Mouse (Mus musculus): ENCODE results near the gene A830031A19Rik. TPM values are rescaled to one million over a fixed set of nuclear protein-coding genes. Genes with fewer than 3 reads are reported as not detected.

Gene A830031A19Rik
- total RNA-seq, 2 experiments from 2014 or later = 1.0 to 1.5 TPM

DNA sequence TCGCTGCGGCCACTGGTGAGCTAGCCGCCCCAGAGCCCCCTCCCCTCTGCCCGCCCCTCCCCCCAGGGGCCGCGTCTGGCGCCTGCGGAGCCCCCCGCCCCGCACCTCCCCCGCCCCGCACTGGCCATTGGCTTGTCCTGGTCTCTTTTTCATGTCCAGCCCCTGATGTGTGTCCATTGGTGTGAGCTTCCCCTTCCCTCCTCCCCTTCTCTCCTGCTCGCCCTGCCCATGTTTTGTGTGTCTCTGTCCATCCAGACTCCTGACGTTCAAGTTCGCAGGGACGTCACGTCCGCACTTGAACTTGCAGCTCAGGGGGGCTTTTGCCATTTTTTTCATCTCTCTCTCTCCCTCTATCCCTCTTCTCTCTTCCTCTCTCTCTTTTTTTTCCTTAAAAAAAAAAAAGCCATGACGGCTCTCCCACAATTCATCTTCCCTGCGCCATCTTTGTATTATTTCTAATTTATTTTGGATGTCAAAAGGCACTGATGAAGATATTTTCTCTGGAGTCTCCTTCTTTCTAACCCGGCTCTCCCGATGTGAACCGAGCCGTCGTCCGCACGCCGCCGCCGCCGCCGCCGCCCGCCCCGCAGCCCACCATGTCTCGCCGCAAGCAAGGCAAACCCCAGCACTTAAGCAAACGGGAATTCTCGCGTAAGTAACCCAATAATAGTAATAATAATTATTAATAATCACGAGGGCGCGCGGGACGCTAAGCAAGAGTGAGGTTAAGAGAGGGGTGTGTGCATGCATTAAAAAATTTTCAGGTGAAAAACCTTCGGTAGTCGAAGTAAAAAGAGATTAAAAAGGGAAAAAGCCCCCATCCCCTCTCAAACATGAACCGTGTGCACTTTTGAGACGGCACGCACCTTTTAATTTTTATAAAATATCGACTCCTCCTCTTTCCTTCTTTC, 3.2 kb upstream of the A830031A19Rik start, which contains the start of gene Bcl11a:
Bcl11a (plus strand) TSS at position 262 of the 911 bp plus-strand sequence.
- DNase-seq (ENCODE audit: low spot score in 2 of 2) = peak in 1 of 2 experiments; percentile 55

- peak in 1 of 2 experiments; percentile 47 for DNase-seq (ENCODE audit: low spot score in 2 of 2)
Observed at GRCm38 (mm10) chr11:24076821-24077730, 2.2 kb upstream of the A830031A19Rik start.

DNA sequence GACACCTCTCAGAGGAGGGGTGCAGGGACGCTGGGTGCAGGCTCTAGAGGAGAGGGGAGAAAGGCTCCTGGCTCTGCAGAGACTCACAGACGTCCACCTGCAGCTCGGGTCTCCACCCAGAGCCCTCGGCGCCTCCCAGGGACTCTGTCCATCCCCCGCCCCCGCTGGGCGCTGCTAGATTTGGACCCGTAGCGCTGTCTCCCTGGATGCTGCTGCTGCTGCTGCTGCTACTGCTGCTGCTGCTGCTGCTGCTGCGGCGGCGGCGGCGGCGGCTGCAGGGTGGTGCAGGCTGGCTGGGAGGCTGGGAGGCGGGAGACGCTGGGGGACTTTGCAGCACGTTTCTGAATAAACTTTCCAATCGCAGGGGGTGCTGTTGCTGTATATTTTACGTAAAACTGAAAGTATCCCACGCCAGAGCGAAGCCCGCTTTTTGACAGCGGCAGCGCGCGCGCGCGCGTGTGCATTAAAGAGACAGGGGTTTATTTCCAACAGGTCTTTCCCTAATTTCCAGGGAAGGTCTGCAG, 1.3 kb upstream of the A830031A19Rik start:
- peak; percentile 81 to 89 for DNase-seq (ENCODE audit: low spot score in 2 of 2)

DNA sequence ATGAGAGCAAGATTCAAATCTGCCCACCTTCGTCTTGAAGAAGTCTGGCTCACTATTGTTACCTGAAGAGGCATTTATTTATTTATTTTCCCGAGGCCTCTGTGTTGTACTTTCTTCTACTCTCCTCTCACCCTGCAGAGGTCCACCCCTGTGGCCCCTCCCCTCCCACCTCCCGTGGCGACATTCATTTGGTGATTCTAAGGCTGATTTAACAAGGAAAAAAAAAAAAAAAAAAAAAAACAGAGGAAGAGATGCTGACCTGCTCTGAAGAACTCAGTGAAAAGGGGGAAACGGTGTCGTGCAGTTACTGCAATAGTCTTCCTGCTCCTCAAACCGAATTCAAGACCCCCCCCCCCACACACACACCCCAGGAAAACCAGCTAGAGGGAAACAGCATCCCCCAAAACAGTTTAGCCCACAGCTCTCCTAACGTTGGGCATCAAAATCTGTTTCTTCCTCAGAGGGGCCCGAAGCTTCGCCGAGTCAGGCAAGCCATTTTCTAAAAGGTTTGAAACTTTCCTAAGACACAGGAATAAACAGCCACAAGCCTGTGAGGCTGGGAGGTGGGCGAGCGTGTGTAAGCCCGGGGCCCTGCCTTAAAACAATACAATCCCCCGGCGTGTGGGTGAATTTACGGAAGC, 752 bp upstream of the A830031A19Rik start:
- DNase-seq (ENCODE audit: low spot score in 2 of 2) = peak; percentile 16 to 67

GRCm38 (mm10) chr11:24074021-24074591, 748 bp downstream of the A830031A19Rik start:
- peak in 1 of 2 experiments; percentile 39 for DNase-seq (ENCODE audit: low spot score in 2 of 2)

DNA sequence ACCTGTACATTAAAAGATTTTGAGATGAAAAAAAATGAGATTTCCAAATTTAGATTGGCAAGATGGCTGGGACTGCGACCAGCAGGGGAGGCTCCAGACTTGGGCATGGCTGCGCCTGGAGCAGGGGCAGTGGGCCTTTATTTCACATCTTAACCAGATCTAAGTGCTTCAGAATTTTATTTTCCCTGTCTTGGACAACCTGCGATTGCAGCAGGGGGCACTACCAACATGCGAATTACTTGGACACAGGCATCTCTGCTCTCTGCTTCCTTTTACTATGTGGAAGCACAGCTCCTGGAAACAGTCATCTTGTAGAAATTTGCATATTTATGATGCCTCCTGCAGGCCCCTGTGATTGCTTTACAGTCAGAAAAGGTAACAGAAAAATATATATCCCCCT, 9.5 kb downstream of the A830031A19Rik start:
- no peak for DNase-seq (ENCODE audit: low spot score in 2 of 2)

GRCm38 (mm10) chr11:24064221-24064620, 10.6 kb downstream of the A830031A19Rik start:
- no peak for DNase-seq (ENCODE audit: low spot score in 2 of 2)

GRCm38 (mm10) chr11:24062495-24063096, 12.3 kb downstream of the A830031A19Rik start:
- DNase-seq (ENCODE audit: low spot score in 2 of 2) = no peak

GRCm38 (mm10) chr11:24061819-24062218, 13.0 kb downstream of the A830031A19Rik start:
- no peak for DNase-seq (ENCODE audit: low spot score in 2 of 2)

GRCm38 (mm10) chr11:24060428-24060827, 14.4 kb downstream of the A830031A19Rik start:
- DNase-seq (ENCODE audit: low spot score in 2 of 2) = no peak

GRCm38 (mm10) chr11:24059137-24059536, 15.7 kb downstream of the A830031A19Rik start:
- DNase-seq (ENCODE audit: low spot score in 2 of 2) = no peak

DNA sequence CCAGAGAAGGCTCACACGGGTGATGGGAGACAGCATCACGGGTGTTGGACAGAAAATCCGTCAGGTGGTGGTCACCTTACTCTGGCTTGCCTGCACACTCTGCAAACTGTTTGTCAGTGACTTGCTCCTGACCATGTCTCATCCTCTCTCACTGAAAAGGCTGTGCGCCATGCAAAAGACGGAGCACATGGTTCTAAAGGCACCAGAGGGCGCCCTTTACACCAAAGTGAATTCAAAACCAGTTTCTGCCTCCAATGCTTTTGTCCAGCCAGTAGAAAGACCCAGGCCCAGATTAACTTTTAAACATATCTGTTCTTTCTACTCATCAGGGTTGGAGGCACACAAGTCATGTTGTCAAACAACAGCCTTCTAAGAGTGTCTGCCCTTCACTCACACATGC, 22.0 kb downstream of the A830031A19Rik start:
- no peak for DNase-seq (ENCODE audit: low spot score in 2 of 2)

DNA sequence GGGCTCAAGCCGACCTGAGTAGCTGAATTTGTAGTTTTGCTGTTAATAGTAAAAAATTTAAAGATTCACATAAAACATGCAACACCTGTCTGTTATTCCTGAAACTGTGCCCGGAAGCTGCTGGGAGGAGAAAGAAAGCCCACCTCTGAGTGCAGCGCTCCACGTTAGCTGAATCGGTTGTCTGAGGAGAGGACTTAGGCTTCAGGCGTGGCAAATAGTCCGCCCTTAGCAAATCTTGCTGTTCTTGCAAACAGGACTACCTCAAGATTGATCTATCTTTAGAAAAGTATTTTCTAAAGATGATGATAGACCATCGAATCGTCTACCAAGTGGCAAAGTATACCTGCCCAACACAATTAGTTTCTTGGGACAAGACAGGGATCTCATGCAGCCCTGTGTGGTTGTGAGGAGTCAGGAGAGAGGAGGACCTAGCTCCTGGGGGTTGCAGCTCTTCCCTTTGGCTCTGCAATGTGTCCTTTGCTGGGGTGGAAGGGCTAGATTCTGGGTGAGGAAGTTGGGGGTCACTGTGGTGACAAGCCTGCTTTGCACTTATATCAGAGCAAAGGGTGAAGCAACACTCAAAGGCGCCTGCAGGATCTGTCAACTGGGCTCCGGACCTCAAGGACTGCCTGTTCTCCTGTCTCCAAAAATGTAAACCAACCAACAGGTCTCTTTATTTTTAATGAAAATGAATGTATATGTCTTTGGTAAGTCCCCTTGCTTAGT, 24.7 kb downstream of the A830031A19Rik start:
- DNase-seq (ENCODE audit: low spot score in 2 of 2) = no peak

DNA sequence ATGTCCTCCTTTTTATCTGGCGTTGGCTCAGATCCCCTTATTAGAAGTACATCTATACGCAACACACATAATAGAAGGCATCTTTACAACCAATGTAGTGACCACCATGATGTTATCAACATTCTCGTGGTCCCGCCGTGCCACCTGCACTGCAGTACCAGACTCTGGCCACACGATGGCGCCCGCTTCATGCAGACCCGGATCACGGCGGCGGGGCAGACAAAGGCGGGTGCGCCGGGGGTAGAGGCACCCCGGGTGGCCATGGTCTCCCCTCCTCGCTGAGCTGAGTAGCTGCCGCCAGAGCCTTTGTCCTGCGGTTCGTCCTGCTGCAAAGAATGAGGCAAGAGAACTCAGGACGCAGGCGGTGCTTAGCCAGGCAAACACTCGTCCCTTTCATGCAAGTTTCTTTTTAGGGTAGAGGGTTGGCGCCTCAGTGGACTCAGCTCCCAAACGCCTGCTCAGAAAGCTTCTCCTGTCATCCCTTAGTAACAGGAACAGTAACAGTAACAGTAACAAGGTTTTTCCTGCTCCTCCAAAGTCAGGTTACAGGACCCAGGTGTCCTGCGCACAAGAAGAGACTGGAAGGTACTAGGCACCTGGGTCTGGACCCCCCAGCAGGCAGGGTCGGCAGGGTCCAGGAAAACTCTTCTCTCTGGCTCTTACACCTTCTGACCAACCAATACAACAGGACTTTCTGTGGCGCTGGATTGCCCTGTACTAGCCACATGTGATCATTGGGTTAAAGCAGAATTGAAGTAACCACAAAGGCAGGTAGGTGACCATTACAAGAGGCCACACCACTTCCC, 25.4 kb downstream of the A830031A19Rik start:
- DNase-seq (ENCODE audit: low spot score in 2 of 2) = peak; percentile 68 to 91

DNA sequence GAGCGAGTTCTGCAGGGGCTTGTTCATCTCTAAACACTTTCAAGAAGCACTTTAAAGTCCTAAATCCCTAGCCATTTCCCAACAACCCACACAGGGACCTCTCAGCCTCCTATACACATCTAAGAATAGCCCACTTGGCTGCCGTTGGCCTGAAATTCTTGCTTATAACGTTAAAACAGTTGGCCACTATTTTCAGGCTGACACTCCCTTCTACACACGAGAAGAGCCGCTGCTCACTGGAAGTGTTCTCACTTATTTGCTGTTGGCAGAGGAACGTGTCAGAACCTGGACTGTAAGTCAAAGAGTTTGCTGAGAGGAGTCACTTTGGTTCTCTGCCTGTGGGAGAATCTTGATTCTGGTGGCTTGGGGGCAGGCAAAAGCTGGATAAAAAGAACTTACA, 30.8 kb downstream of the A830031A19Rik start:
- no peak for DNase-seq (ENCODE audit: low spot score in 2 of 2)

DNA sequence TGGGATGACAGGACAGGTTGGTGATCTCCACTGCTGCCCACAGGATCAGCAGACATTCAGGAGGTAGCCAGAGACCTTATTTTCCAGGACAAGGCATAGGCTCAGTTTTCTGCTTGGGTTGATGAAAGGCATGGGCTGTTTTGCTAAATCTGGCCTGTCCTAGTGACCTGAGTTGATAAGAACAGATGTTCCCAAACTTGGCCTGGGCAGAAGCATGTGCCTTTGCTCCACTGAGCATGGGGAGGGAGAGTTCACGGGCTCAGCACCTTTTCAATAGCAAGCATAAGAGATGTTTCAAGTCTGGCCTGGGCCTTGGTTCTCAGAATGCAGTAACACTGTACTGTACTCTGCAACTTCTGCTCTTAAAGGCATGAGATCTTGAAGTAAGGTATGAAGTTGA, 54.1 kb downstream of the A830031A19Rik start:
- DNase-seq (ENCODE audit: low spot score in 2 of 2) = no peak

DNA sequence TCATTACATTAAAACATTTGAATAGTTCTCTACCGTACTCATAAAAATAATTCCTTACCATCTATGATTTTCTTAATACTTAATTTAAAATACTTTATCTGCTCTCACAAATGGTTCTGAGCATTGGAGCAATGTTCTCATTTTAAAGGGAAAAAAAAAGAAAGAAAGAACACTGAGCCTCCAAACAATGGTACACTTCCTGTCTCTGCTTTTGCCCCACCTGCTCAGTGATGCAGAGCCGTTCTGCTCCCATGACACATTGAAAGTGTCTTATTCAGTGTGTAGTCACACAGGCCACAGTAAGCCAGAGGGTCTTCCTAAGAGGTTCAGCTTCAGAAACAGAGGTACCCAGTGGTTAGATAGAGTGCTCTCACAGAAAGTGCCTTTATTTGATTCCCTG, 56.1 kb downstream of the A830031A19Rik start:
- no peak for DNase-seq (ENCODE audit: low spot score in 2 of 2)

- no peak for DNase-seq (ENCODE audit: low spot score in 2 of 2)
Observed at GRCm38 (mm10) chr11:24016647-24017179, 58.1 kb downstream of the A830031A19Rik start.

Data from layer of hippocampus, adult 18-20 months (tissue).